Mouse (Mus musculus) ovary, postnatal 14 days (tissue): ENCODE results near the gene 4931423N10Rik.

Experiments used
- DNase-seq: peaks from one replicate; pipeline ENCODE4 v3.0.0; 2022; ENCODE audit warnings: low spot score

The 4931423N10Rik gene

GRCm38 (mm10) chr2:23207070-23207526 lies at the start of gene 4931423N10Rik:
Gene 4931423N10Rik, plus strand, starts transcription at chr2:23207476.
- no peak for DNase-seq

- DNase-seq = no peak
These were observed 35.0 kb upstream of the 4931423N10Rik start for GRCm38 (mm10) chr2:23172305-23172704.

- no peak for DNase-seq
These were observed 12.9 kb upstream of the 4931423N10Rik start for GRCm38 (mm10) chr2:23194366-23194765.

DNA sequence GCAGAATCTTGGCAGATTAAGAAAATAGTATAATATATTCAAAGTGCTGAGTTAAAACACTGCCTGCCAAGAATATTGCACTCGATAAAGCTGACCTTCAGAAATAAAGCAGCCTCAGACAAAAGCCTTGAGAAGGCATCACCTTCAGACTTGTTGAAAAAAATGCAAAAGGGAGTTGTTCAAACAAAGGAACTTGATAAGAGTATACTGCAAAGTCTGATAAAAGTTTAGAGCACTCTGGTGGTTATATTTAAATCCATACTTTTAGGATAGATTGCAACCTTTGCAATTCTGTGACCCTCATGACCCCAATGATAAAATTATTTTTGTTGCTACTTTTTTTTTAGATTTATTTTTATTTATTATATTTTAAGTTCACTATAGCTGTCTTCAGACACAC lies 6.2 kb upstream of the 4931423N10Rik start:
- no peak for DNase-seq

- no peak for DNase-seq
These were observed 4.2 kb upstream of the 4931423N10Rik start for GRCm38 (mm10) chr2:23202900-23203670.

- DNase-seq = no peak
These were observed 6.4 kb downstream of the 4931423N10Rik start for GRCm38 (mm10) chr2:23213661-23214060.

GRCm38 (mm10) chr2:23225199-23225598 lies 17.9 kb downstream of the 4931423N10Rik start:
- DNase-seq = no peak

DNA sequence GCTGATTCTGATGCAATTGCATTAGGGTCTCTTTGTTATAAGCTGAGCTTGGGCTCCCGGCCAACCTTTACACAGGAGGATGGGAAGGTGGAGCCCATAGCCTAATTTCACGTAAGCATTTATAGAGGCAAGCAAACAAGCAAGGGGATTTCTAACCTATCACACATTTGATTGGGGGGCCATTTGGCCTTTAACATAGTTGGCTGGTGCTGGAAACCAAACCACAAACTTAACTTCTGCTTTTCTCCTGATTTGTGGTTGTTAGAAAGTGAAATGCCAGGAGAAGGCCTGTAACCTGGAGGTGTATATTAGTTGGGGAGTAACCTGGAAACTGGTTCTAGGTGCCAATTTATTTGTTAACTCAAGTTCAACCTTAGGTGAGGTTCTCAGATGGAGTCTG lies 21.2 kb downstream of the 4931423N10Rik start:
- no peak for DNase-seq

DNA sequence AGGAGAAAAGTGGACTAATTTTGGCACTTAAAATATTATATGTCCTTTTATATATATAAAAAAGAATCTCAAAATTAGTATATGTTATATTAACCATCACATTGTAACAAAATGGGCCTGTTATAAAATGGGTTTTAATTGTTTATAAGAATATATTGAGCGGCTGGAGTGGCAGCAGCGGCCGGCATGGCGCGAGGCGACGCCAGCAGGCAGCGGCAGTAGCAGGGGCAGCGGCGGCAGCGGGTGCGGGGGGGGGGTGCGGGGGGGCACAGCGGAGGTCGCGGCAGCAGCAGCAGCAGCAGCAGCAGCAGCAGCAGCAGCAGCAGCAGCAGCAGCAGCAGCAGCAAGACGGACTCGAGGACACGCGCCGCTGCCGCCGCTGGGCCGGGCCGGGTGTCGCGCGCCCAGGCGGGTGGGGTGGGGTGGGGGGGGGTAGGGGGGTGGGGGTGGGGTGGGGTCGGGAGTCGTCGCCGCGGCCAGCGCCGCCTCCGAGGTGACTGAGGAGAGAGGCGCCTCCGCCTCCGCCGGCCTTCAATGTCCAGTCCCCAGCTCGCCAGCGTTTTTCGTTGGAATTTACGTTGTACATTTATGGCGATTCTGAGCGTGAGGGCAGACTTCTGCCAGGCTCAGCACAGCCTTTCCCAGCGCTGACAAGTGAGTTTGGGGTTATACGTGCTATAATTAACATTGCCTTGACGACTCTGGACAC lies 26.9 kb downstream of the 4931423N10Rik start:
- no peak for DNase-seq

DNA sequence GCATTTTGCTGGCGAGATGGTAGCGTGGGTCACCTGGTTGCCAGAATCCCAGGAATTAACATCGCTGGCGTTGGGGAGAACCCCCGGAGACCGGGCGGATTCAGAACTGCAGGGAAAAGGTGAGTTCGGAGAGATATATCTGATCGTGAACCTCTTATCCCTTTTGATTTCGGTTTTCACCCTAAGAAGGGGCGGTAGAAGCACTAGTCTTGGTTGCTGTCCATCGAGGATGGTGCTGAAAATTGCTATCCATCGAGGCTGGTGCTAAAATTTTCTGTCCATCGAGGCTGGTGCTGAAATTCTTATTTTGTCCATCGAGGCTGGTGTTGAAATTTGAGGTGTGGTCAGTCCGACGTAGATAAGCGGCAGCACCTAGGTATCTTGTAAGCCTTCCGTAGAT lies 83.7 kb downstream of the 4931423N10Rik start:
- peak; percentile 30 for DNase-seq

- DNase-seq = no peak
These were observed 107.6 kb downstream of the 4931423N10Rik start for GRCm38 (mm10) chr2:23314869-23315268.
